Mouse (Mus musculus): Measurements from ENCODE around the gene Gm13090. TPM values are rescaled to one million over a fixed set of nuclear protein-coding genes. Genes with fewer than 3 reads are reported as not detected.

The Gm13090 gene
- polyA plus RNA-seq, 1 experiment from 2014 or later = not detected

DNA sequence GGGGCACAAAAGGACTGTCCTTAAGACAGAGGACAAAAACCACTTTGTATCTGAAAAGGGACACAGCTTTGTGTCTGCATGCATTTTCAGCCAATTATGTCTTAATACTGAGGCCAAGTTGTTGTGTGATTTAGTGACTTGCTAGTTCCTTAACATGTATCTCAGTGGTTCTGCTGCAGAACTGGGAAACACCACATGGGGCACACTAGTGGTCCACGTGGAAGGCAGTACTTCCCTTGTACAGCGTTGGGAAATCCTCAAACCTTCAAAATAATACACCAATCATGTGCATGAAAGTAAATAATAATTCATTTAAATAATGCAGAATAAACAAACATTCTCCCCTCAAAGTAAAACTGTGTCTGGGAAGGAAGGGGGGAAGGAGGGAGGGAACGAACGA, 20.6 kb upstream of the Gm13090 start:
- Histone ChIP-seq H3K36me3 (peaks cover 65% of the 10 kb centered on the region), H3K27me3 (replicated peaks) (no peaks in the 10 kb centered on the region), H3K4me2 (no peak overlapping the region), H3K9ac (no peak overlapping the region), H3K9me3 (no peaks in the 10 kb centered on the region), H3K4me3 (no peak overlapping the region), H3K4me1 (0 out of 2 replicates have a peak, but pooled peaks cover 2% of the 10 kb centered on the region), H3K27ac (replicated peaks) (no peak overlapping the region)
- 56% methylated on average over 4 of the region's 4 CpGs for WGBS
- no peak for ATAC-seq (ENCODE audit: extremely low read depth, insufficient number of reproducible peaks, low FRiP score, low TSS enrichment)

- Histone ChIP-seq H3K27ac (replicated peaks) (no peak overlapping the region), H3K27me3 (replicated peaks) (no peaks in the 10 kb centered on the region), H3K9me3 (no peaks in the 10 kb centered on the region), H3K4me1 (peaks cover 12% of the 10 kb centered on the region; the same call in 1 of the 2 replicates), H3K4me3 (no peak overlapping the region), H3K9ac (no peak overlapping the region), H3K4me2 (no peak overlapping the region), H3K36me3 (peaks cover 85% of the 10 kb centered on the region)
- 74% methylated on average over 7 of the region's 7 CpGs for WGBS
- ATAC-seq (ENCODE audit: extremely low read depth, insufficient number of reproducible peaks, low FRiP score, low TSS enrichment) = no peak
Observed at GRCm38 (mm10) chr4:151070962-151071361, 18.4 kb upstream of the Gm13090 start.

- H3K36me3 ChIP-seq = peaks cover 94% of the 10 kb centered on the region
- peaks cover 12% of the 10 kb centered on the region; the same call in 1 of the 2 replicates for H3K4me1 ChIP-seq
- no peak overlapping the region for H3K27ac ChIP-seq (replicated peaks)
- WGBS = 48% methylated on average over 13 of the region's 13 CpGs
- H3K27me3 ChIP-seq (replicated peaks) = no peaks in the 10 kb centered on the region
- no peaks in the 10 kb centered on the region for H3K9me3 ChIP-seq
- no peak overlapping the region for H3K4me2 ChIP-seq
- no peak overlapping the region for H3K4me3 ChIP-seq
- H3K9ac ChIP-seq = no peak overlapping the region
- no peak; the same call in 1 of the 2 replicates for ATAC-seq (ENCODE audit: extremely low read depth, insufficient number of reproducible peaks, low FRiP score, low TSS enrichment)
Observed at GRCm38 (mm10) chr4:151073108-151073744, 16.1 kb upstream of the Gm13090 start.

GRCm38 (mm10) chr4:151074817-151075216, 14.6 kb upstream of the Gm13090 start:
- 85% methylated on average over 15 of the region's 15 CpGs for WGBS
- Histone ChIP-seq H3K9me3 (no peaks in the 10 kb centered on the region), H3K27me3 (replicated peaks) (no peaks in the 10 kb centered on the region), H3K36me3 (peaks cover 97% of the 10 kb centered on the region), H3K27ac (replicated peaks) (no peak overlapping the region), H3K4me1 (peaks cover 12% of the 10 kb centered on the region; the same call in 1 of the 2 replicates), H3K4me3 (no peak overlapping the region), H3K4me2 (no peak overlapping the region), H3K9ac (no peak overlapping the region)
- ATAC-seq (ENCODE audit: extremely low read depth, insufficient number of reproducible peaks, low FRiP score, low TSS enrichment) = no peak

GRCm38 (mm10) chr4:151081355-151081754, 8.0 kb upstream of the Gm13090 start:
- Histone ChIP-seq H3K27ac (replicated peaks) (no peak overlapping the region), H3K9ac (no peak overlapping the region), H3K4me2 (no peak overlapping the region), H3K36me3 (peaks cover 86% of the 10 kb centered on the region), H3K4me3 (no peak overlapping the region), H3K9me3 (no peaks in the 10 kb centered on the region), H3K4me1 (peaks cover 35% of the 10 kb centered on the region), H3K27me3 (replicated peaks) (0 out of 2 replicates have a peak, but pooled peaks cover 2% of the 10 kb centered on the region)
- WGBS = 80% methylated on average over 2 of the region's 2 CpGs
- ATAC-seq (ENCODE audit: extremely low read depth, insufficient number of reproducible peaks, low FRiP score, low TSS enrichment) = no peak

- no peak for ATAC-seq (ENCODE audit: extremely low read depth, insufficient number of reproducible peaks, low FRiP score, low TSS enrichment)
- H3K4me3 ChIP-seq = no peak overlapping the region
- peak overlapping the region; percentile 90 for H3K27ac ChIP-seq (replicated peaks)
- H3K9me3 ChIP-seq = no peaks in the 10 kb centered on the region
- no peak overlapping the region for H3K4me2 ChIP-seq
- peaks cover 40% of the 10 kb centered on the region for H3K4me1 ChIP-seq
- peaks cover 84% of the 10 kb centered on the region for H3K36me3 ChIP-seq
- 83% methylated on average over 13 of the region's 13 CpGs for WGBS
- 0 out of 2 replicates have a peak, but pooled peaks cover 2% of the 10 kb centered on the region for H3K27me3 ChIP-seq (replicated peaks)
- H3K9ac ChIP-seq = peak overlapping the region; percentile 8; the same call in 1 of the 2 replicates
Observed at GRCm38 (mm10) chr4:151081977-151082376, 7.4 kb upstream of the Gm13090 start.

DNA sequence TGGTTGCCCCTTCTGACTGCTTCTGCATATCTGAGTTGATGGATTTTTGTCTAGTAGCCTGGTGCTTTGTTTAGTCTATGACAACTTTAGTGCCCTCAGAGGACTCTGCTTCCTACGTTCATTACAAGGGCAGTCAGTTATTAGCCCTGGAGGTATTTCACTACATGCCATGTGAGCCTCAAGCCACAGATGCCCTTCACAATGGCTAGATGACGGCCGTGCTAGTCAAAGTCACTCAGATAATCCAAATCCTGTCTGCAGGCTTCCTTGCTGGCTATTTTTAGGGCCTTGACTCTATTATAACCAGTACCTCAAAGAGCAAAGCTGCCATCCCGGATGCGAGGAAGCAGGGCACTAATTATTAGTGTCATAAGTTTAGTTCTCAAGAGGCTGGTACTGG, 6.3 kb upstream of the Gm13090 start:
- Histone ChIP-seq H3K27me3 (replicated peaks) (0 out of 2 replicates have a peak, but pooled peaks cover 2% of the 10 kb centered on the region), H3K4me3 (no peak overlapping the region), H3K27ac (replicated peaks) (peak overlapping the region; percentile 90), H3K4me2 (peak overlapping the region; percentile 7; the same call in 1 of the 2 replicates), H3K9me3 (no peaks in the 10 kb centered on the region), H3K9ac (0 out of 2 replicates have a peak overlapping the region, but pooled peaks have one; percentile 35), H3K4me1 (peaks cover 41% of the 10 kb centered on the region), H3K36me3 (peaks cover 84% of the 10 kb centered on the region)
- WGBS = 42% methylated on average over 5 of the region's 5 CpGs
- ATAC-seq (ENCODE audit: extremely low read depth, insufficient number of reproducible peaks, low FRiP score, low TSS enrichment) = peak; percentile 20; the same call in 1 of the 2 replicates

- ATAC-seq (ENCODE audit: extremely low read depth, insufficient number of reproducible peaks, low FRiP score, low TSS enrichment) = no peak
- Histone ChIP-seq H3K4me3 (no peak overlapping the region), H3K4me1 (peaks cover 74% of the 10 kb centered on the region), H3K36me3 (peaks cover 51% of the 10 kb centered on the region), H3K27ac (replicated peaks) (no peak overlapping the region), H3K9ac (no peak overlapping the region), H3K9me3 (no peaks in the 10 kb centered on the region), H3K27me3 (replicated peaks) (no peaks in the 10 kb centered on the region), H3K4me2 (no peak overlapping the region)
- WGBS = 94% methylated on average over 1 of the region's 1 CpGs
Observed at GRCm38 (mm10) chr4:151087358-151087757, 2.0 kb upstream of the Gm13090 start.

GRCm38 (mm10) chr4:151088819-151089218, 551 bp upstream of the Gm13090 start:
- H3K9ac ChIP-seq = peak overlapping the region; percentile 2; the same call in 1 of the 2 replicates

DNA sequence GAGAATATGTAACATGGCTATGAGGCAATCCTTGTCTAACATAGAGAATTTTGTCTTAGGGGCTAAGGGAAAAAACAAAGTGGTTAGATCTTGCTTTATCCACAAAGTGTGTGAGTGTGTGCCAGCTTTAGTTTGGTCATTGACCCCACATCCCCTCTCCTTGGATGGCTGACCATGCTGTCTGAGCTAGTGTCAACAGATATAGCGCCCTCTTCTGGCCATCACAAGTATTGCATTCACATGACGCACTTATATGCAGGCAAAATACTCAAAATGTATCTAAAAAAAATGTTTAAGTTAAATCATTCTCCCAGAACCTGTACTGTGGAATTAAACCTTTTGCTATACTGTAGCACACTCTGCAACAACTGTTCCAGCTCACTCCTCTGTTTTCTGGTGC, 5.8 kb downstream of the Gm13090 start:
- no peak overlapping the region for H3K4me3 ChIP-seq
- peaks cover 4% of the 10 kb centered on the region; the same call in 1 of the 2 replicates for H3K36me3 ChIP-seq
- ATAC-seq (ENCODE audit: extremely low read depth, insufficient number of reproducible peaks, low FRiP score, low TSS enrichment) = no peak
- WGBS = 34% methylated on average over 2 of the region's 2 CpGs
- peak overlapping the region; percentile 99 for H3K27ac ChIP-seq (replicated peaks)
- no peaks in the 10 kb centered on the region for H3K9me3 ChIP-seq
- H3K4me1 ChIP-seq = peaks cover 91% of the 10 kb centered on the region
- H3K27me3 ChIP-seq (replicated peaks) = no peaks in the 10 kb centered on the region
- peak overlapping the region; percentile 70 for H3K4me2 ChIP-seq
- H3K9ac ChIP-seq = peak overlapping the region; percentile 82

More at GRCm38 (mm10) chr4:151088819-151089218, 551 bp upstream of the Gm13090 start:
- Histone ChIP-seq H3K27ac (replicated peaks) (peak overlapping the region; percentile 54), H3K4me2 (no peak overlapping the region), H3K4me1 (peaks cover 67% of the 10 kb centered on the region), H3K9me3 (no peaks in the 10 kb centered on the region), H3K27me3 (replicated peaks) (no peaks in the 10 kb centered on the region), H3K36me3 (peaks cover 42% of the 10 kb centered on the region), H3K4me3 (no peak overlapping the region)
- 78% methylated on average over 14 of the region's 14 CpGs for WGBS
- no peak for ATAC-seq (ENCODE audit: extremely low read depth, insufficient number of reproducible peaks, low FRiP score, low TSS enrichment)

- ATAC-seq (ENCODE audit: extremely low read depth, insufficient number of reproducible peaks, low FRiP score, low TSS enrichment) = no peak
- H3K4me3 ChIP-seq = peak overlapping the region; percentile 38
- H3K9me3 ChIP-seq = peaks cover 4% of the 10 kb centered on the region
- peaks cover 84% of the 10 kb centered on the region for H3K4me1 ChIP-seq
- WGBS = 46% methylated on average over 18 of the region's 18 CpGs
- no peaks in the 10 kb centered on the region for H3K27me3 ChIP-seq (replicated peaks)
- peak overlapping the region; percentile 82 for H3K9ac ChIP-seq
- peak overlapping the region; percentile 99 for H3K27ac ChIP-seq (replicated peaks)
- peak overlapping the region; percentile 70 for H3K4me2 ChIP-seq
- peaks cover 4% of the 10 kb centered on the region; the same call in 1 of the 2 replicates for H3K36me3 ChIP-seq
Observed at GRCm38 (mm10) chr4:151096334-151097103, 7.1 kb downstream of the Gm13090 start.
